Comparison of ENCODE assay signal across 8 mouse cellular contexts in the genomic region with DNA sequence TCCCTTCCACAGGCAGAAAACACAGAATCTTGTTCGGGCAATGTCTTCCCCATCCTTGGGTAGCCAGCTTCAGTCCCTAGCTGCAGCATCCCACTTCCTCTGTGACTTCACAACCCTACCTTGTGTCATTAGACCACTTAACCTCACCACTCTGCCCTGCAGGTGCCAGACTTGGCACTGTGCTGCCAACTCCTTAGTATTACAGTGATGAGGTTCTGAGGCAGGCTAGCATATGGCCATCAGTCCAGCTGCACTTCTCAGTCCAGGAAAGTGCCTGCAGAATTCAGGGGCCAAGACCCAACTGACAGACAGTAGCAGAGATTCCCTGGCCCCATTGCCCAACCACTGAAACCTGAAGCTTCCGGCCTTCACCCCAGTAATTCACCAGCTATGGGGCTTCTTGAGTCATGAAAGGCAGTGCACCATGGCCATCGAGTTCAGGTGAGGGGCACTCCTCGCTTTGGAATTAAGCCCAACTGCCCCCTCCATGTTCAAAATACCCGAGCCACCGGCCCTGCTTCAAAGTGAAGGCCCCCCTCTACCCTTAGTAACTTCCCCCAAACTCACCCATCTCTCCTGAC. TPM values are rescaled to one million over a fixed set of nuclear protein-coding genes. Genes with fewer than 3 reads are reported as not detected.
DNase-seq lines count a peak whose midpoint lies in the region; ATAC-seq and TF ChIP-seq lines count a peak whose summit lies in the region.

No protein-coding gene starts in this region.

- TF ChIP-seq CTCF in brain, embryonic 14.5 days (IDR thresholded peaks at IDR 0.05; ENCODE audit: borderline replicate concordance, extremely low read depth, insufficient read depth, insufficient read length), result no peak

- H3K4me1 ChIP-seq in kidney, embryonic 15.5 days, result peaks cover 21% of the 10 kb centered on the region
- H3K4me1 ChIP-seq in hindbrain, embryonic 12.5 days, result peaks cover 15% of the 10 kb centered on the region
- H3K4me1 ChIP-seq in megakaryocyte, embryonic 14.5 days, result peaks cover 32% of the 10 kb centered on the region

- peak overlapping the region; percentile 71 for H3K4me2 ChIP-seq in kidney, embryonic 15.5 days
- peak overlapping the region; percentile 88 for H3K4me2 ChIP-seq in hindbrain, embryonic 12.5 days (replicated peaks)

- WGBS in kidney, embryonic 15.5 days, result 11% methylated on average over 6 of the region's 6 CpGs
- 20% methylated on average over 6 of the region's 6 CpGs for WGBS in hindbrain, embryonic 12.5 days

- peaks cover 27% of the 10 kb centered on the region for H3K36me3 ChIP-seq in kidney, embryonic 15.5 days
- 0 out of 2 replicates have a peak, but pooled peaks cover 5% of the 10 kb centered on the region for H3K36me3 ChIP-seq in hindbrain, embryonic 12.5 days
- peaks cover 33% of the 10 kb centered on the region for H3K36me3 ChIP-seq in megakaryocyte, embryonic 14.5 days (replicated peaks; ENCODE audit: low read length)

- no peaks in the 10 kb centered on the region for H3K27me3 ChIP-seq in kidney, embryonic 15.5 days
- no peaks in the 10 kb centered on the region for H3K27me3 ChIP-seq in hindbrain, embryonic 12.5 days
- H3K27me3 ChIP-seq in megakaryocyte, embryonic 14.5 days (replicated peaks), result peaks cover 3% of the 10 kb centered on the region

- DNase-seq in kidney, postnatal 25 days, result no peak
- DNase-seq in brain, embryonic 14.5 days (ENCODE audit: low read depth), result peak; percentile 10
- DNase-seq in spleen, postnatal 36 days (ENCODE audit: low spot score in 2 of 2), result no peak
- DNase-seq in gastrocnemius, postnatal 10 days, result no peak
- DNase-seq in ovary, postnatal 14 days (ENCODE audit: low spot score), result no peak

- peak overlapping the region; percentile 59 for H3K4me3 ChIP-seq in kidney, embryonic 15.5 days (replicated peaks)
- peak overlapping the region; percentile 55 for H3K4me3 ChIP-seq in hindbrain, embryonic 12.5 days
- H3K4me3 ChIP-seq in megakaryocyte, embryonic 14.5 days (replicated peaks), result peak overlapping the region; percentile 94

- H3K9me3 ChIP-seq in kidney, embryonic 15.5 days (replicated peaks), result no peaks in the 10 kb centered on the region
- H3K9me3 ChIP-seq in hindbrain, embryonic 12.5 days (replicated peaks), result 0 out of 2 replicates have a peak, but pooled peaks cover 2% of the 10 kb centered on the region
- peaks cover 5% of the 10 kb centered on the region; the same call in 1 of the 2 replicates for H3K9me3 ChIP-seq in megakaryocyte, embryonic 14.5 days

- 0 out of 2 replicates have a peak overlapping the region, but pooled peaks have one; percentile 34 for H3K27ac ChIP-seq in kidney, embryonic 15.5 days
- no peak overlapping the region for H3K27ac ChIP-seq in hindbrain, embryonic 12.5 days

- ATAC-seq in kidney, embryonic 15.5 days (replicated peaks; ENCODE audit: low FRiP score), result peak; percentile 4; the same call in 1 of the 2 replicates
- no peak for ATAC-seq in hindbrain, embryonic 12.5 days (ENCODE audit: low FRiP score)

- TF ChIP-seq POLR2A in brain, embryonic 14.5 days (IDR thresholded peaks at IDR 0.05; ENCODE audit: borderline replicate concordance, extremely low read depth, insufficient read depth, insufficient read length, poor library complexity, severe bottlenecking), result no peak

- H3K9ac ChIP-seq in kidney, embryonic 15.5 days, result peak overlapping the region; percentile 54
- H3K9ac ChIP-seq in hindbrain, embryonic 12.5 days, result peak overlapping the region; percentile 61

RNA-seq across cellular contexts. Expression of gene Itpripl1, which starts 0.6 kb away (rescaled TPM):
- 22.5 and 25.0 TPM in 2 replicates for polyA plus RNA-seq in kidney, embryonic 15.5 days (2015; fragmentation: Nextera tagmentation; extraction: Ambion mirVana)
- 5.5 and 6.6 TPM in 2 replicates for polyA plus RNA-seq in brain, embryonic 14.5 days (2012; rRNA removed)
- polyA plus RNA-seq in hindbrain, embryonic 12.5 days (2016; fragmentation: Nextera tagmentation; extraction: Ambion mirVana), result 13.9 and 16.7 TPM in 2 replicates
- polyA plus RNA-seq in megakaryocyte, embryonic 14.5 days (2012; ENCODE audit: insufficient read depth, low replicate concordance), result 1.4 TPM in 1 of 2 replicates, not detected in the other
- 1 to 10 TPM; 6.7 to 8.0 TPM for total RNA-seq in gastrocnemius, postnatal 10 days (2021)

RNA-seq across cellular contexts. Expression of gene Ncaph, which starts 8.9 kb away (rescaled TPM):
- polyA plus RNA-seq in kidney, embryonic 15.5 days (2015; fragmentation: Nextera tagmentation; extraction: Ambion mirVana), result 90.2 and 90.5 TPM in 2 replicates
- 18.5 and 28.6 TPM in 2 replicates for polyA plus RNA-seq in brain, embryonic 14.5 days (2012; rRNA removed)
- 58.5 and 62.6 TPM in 2 replicates for polyA plus RNA-seq in hindbrain, embryonic 12.5 days (2016; fragmentation: Nextera tagmentation; extraction: Ambion mirVana)
- 2.4 and 4.2 TPM in 2 replicates for polyA plus RNA-seq in megakaryocyte, embryonic 14.5 days (2012; ENCODE audit: insufficient read depth, low replicate concordance)
- 10 to 100 TPM in 1 of 2 experiments, 1 to 10 TPM in 1; 9.0 to 12.5 TPM for total RNA-seq in gastrocnemius, postnatal 10 days (2021)
